Mouse (Mus musculus) left cerebral cortex, adult 18-20 months (tissue): ENCODE results near the gene Itga4. TPM values are rescaled to one million over a fixed set of nuclear protein-coding genes. Genes with fewer than 3 reads are reported as not detected.
A peak's percentile ranks its signal among the peaks of the same experiment; 100 is the strongest.

Experiments
- DNase-seq, 2 experiments: peaks; one replicate each; pipeline ENCODE4 v3.0.0; 2021 to 2022; ENCODE audit warnings: low spot score in 2 of 2, mixed read lengths in 1 of 2
- long read RNA-seq, 2 experiments: library from polyadenylated mRNA; stranded (forward); transcript quantifications; one replicate each; pipeline ENCODE4 v2.0.0; 2021
- total RNA-seq, 2 experiments: library from RNA; stranded (reverse); gene quantifications; 2 replicates each; pipeline ENCODE4 v1.2.3; 2021

Gene Itga4
- 10 to 100 TPM; 11.5 to 11.6 TPM for total RNA-seq
- long read RNA-seq, experiment 1, partial matches to known transcripts, result 0 of 3 reads
- long read RNA-seq, experiment 1, other reads (novel, unspliced or antisense), result 3 of 3 reads
- long read RNA-seq, experiment 2, partial matches to known transcripts, result 0 of 1 reads
- long read RNA-seq, experiment 2, other reads (novel, unspliced or antisense), result 1 of 1 reads

DNA sequence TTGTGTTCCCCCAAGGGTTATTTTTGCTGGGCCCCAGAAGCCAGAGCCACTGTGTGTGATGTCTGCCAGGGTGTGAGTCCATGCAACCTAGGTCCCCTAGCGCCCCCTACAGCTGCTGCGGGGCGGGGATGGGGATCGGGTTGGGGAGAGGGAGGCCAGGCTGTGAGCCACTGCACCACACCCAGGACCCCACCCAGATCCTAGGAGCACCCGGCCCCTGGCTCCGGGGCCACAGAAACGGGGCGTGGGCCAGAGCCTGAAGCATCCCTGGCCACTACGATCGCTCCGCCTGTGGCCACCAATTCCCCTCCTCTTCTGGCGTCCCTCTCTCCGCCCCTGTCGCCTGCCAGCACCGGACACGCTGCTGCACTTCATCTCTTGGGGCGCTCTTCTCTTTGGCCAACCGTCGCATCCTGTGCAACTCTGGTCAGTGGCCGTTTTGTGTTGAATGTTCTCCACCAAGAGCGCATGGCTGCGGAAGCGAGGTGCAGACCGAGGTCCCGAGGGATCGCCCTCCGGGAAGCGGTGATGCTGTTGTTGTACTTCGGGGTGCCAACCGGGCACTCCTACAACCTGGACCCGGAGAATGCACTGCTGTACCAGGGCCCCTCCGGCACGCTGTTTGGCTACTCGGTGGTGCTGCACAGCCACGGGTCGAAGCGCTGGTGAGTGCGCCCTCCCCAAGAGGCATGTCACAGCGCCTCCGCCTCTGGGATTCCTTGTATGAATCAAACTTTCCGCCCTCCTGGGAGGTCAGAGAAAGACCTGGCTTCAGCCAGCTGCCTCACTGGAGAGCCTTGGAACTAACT is at the start of gene Itga4:
Gene Itga4, plus strand, starts transcription at position 235 of the 809 bp plus-strand sequence.
- DNase-seq, result peak; percentile 68 to 82

DNA sequence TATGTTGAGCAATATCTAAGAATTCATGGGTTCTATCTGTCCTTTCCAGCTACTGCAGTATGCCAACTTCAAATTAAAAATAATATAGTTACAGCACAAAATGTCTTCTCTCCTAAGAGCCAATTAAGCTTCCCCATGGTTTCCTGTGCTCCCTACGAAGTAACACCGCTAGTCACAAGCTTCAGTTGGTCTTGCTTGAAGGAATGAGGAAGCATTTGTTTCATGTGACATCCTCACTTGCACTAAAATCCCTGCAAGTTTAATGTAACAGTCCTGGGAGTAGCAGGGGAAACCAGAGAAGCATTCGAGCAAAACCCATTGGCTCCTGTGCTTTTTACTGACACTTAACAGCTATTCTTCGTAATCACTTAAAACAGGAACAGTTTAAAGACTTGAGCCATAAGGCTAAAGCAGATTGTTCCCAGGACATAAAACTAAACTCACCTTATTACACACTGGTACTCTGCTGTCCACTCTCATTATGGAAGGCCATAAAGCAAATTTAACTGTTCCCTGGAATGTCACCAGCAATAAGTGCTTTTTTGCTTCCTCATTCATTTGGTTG is 49.0 kb upstream of the Itga4 start:
- DNase-seq, result no peak

DNA sequence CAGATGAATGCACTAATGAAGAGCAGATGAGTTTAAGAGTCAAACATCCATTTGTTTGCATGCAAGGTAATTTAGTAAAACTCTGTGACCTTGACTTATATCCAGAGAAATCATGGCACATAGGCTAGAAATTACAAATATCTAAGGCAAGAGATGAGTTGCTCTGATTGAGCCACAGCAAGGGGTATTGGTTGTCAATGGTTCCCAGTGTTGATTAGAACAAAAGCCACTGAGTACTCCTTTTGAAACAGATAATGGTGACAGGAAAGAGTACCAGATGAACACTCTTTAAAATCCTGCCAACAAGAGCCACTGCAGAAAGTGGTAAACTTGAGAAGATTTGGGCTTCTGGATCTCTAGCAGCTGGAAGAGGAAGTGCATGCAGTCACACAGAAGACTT is 40.2 kb upstream of the Itga4 start:
- no peak for DNase-seq

DNA sequence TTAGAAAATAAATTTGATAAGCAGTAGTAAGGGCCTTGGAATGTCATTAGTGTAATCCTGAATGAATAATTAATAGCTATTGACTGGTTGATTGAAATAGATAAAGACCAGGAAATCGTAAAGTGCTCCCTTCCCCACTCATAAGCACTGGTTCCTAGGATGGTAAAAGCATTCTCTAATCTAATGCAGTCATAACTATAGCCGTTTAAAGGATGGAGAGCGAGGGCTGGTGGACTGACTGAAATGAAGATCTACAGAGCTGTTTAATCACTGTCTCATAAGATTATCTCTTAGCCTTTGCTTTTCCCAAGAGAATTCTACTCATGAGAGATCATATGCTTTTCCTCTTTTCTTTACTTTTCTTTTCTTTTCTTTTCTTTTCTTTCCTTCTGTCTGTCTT is 39.7 kb upstream of the Itga4 start:
- DNase-seq, result no peak

DNA sequence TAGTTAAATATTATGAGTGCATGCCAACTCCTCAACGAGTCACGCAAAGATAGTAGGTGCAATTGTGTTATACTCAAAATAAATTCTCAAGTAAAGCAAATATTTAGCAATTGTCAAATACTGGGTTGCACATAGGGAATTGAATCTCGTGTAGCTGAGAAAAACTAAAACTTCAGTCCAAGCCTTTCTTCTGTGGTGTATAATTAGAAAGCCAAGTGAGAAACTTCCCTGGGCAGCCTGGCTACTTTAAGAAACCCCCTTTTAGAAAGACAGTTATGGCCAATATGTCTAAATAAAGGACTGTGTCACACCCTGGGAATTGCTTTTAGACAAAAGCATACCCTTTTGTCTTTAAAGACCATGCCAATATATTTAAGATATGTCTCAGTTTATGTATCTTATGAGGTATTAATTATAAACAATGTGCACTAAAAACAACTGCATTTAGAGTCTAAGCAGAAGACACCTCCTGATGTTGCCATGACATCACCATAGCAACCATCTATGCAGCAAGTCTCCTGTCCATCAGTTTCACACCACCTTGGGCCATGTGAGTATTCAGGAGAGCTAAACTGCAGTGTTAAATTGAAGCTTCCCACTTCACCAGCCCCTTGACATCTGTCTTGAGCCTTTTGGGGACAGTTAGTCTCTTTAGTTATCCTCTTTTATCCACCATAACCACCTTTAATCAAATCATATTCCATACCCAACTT is 30.4 kb upstream of the Itga4 start:
- no peak for DNase-seq

DNA sequence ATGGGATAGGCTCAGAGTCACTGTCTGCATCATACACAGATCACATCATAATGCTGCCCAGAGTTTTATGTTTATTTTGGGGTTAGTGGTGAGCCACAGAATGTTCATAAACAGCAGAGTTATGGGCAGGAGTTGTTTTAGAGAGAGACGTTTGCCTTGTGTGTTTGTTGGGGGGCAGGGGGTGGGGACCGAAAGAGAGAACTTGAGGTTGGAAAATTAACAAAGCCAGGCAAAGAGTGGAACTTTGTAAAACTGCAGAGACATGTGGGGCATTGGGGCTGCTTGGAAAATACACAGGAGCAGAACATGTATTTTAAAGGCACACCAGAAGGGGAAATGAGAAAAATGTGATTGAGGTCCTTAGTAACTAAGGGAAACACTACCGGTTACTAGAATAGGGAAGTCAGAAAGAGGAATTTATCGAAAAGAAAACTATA is 27.4 kb upstream of the Itga4 start:
- DNase-seq, result no peak

DNA sequence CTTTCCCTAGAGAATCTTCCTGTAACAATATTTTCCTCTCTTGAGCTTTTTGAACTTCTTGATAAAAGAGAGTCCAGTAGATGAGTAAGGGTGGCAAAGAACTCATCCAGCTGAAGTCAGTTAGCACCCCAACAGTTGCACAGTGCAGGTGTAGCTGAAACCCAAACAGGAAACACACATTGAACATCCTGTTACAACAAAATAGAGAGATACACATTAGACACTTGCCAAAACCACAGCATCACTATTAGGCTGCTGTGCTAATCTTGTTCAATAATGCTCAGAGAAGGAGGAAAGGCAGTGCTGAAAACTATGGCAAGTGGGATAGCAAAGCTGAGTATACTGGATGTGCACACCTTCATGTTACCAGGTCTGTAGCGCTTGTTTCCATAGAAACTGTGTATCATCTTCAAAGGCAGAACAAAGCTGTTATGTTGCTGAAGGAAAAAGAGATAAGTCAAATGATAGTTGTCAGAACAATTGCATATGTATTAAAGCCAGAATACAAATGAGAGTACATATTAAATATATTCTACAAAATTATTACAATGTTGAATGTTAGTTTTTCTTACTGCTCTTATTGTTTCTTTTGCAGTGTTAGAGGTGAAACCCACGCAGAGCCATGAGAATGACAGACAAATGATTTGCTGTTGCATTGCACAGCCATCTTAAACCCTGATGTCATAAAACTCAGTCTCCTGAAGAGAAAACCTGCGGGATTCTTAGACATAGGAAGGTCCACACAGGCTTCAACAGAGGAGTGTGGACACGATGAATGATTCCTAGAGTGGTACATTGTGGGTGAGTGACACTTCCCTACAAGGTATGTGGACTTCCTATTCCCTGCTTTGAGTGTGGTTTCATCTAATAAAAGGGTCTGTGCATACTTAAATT is 23.9 kb upstream of the Itga4 start:
- no peak for DNase-seq

DNA sequence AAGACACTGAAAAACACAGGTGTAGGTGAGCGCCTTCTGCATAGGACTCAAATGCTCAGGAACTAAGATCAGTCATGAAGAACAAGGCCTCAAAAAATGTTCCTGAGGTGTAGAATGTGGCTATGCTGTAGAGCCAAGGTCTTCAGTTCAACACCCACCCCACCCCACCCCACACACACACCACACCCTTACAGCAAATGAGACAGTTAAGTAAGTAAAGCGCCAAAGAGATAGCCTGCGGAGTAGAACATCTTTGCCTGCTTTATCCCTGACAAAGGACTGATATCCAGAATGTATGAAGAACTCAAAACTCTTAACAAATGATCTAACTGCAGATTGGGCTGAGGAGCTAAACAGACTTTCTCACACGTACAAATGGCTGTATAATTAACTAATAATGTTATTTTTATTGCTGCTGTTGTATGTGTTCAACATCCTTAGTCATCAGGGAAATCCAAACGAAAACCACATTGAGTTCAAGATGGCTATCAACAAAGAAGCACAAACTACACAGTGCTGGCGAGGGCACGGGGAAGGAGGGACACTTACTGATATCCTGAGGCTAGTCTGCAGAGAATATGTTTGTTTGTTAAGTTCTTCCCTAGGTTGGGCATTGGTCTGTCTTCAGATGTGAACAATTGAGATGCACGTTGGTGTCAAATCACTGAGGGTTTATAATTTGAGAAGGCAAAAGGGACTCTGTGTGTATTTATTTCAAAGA is 19.3 kb upstream of the Itga4 start:
- no peak for DNase-seq

DNA sequence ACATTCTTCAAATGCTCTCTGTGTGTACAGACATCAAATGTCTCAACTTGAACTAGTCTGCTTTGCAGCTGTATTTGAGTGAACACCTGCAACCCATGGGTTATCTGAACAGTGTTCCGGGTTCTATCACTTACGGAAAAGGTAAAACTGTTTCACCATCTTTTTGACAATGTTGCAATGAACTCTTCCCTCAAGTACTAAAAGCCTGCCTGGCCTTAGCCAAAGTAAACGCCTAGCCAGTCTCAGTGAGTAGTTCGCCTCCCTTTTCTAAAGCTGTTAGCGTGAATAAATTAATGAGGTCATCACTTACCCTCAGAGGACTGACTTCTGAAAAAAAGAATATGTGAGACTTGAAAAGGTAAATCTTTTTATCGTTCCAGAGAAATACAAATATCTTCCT is 18.0 kb upstream of the Itga4 start:
- no peak for DNase-seq

DNA sequence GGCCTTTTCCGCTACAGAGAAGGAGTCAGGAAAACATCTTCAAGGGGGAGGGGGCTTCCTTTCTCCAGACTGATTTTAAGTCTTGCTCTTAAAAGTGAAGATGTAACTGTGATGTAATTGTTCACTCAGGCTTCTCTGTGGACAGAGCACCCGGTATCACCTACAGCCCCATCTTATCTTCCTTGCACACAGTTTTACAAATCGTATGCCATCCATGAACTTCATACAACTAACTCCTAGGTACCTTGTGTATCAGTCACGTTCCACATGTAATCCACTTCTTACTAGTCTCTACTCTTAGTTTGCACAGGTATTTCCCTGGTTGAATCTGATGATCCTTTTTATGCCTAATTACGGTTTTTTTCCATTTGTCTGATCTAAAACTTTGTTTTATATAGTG is 10.9 kb upstream of the Itga4 start:
- DNase-seq, result no peak

DNA sequence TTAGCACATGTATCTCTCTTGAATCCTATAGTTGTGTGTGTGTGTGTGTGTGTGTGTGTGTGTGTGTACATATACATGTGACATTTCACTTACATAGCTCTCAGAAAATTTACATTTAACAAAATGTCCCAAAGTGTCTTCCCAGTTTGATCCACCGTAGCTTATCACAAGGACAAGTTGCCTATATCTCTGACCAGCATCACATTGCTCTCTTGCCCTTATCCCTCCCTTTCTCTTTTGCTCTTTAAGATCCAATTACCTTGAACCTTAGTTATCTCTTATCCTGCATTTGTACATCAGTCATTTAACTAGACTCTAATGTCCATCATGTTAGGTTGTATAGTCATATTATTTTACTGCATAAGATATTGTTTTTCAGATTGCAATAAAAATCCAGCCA is 10.5 kb upstream of the Itga4 start:
- DNase-seq, result no peak

DNA sequence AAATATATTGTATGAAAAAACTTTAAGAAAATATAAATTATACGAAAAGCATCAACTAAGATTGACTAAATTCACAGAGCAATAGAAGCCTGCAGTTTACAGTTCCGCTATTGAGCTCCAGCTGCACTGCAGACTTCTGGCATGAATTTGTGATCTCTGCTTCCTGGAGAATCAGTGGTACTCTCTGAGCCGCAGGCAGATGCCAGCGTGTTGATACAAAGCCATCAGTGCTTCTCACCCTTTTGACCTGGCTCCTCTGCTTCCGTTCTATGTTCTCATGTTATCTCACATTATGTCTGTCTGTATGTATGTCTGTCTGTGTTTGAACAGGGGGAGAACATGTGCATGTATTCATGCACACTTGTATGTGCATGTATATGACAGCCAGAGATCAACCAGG is 6.9 kb upstream of the Itga4 start:
- DNase-seq, result no peak

DNA sequence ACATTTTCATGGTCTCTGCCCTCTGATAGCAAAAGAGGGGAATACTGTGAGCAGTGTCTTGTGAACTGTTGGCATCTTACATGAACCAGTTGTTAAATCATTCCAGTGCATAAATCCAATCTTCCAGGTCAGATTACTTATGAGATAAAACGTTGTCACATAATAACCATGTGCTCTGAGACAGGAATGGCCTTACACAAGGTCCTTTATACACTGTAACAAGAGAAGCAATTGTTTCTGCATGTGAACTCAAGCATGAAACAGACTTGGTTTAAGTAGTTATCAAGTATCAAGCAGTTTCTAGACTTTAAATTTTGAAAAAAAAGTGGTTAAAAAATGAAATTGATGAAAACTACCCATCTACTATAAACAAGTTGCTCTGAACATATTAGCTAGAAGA is 4.7 kb upstream of the Itga4 start:
- no peak for DNase-seq

DNA sequence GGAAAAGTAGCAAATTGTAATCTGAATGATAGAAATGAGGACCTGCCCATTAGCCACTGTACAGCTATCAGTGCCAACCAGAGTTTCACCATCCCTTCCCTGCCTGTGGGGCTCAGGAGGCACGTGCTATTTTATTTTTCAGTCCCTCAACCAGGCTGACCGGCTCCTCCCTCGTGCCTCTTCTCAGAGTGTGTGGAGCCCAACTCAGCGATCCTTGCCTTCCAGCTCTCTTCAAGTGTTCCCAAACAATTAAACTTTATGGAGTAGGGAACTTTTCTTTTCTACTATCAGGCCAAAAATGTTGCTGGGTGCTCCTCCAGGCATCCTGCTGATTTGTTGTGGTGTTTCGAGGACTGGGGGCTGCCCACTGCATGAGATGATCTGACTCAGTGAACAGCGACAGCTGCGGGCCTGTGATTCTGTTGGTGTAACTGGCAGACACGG is 1.4 kb upstream of the Itga4 start:
- DNase-seq, result no peak

DNA sequence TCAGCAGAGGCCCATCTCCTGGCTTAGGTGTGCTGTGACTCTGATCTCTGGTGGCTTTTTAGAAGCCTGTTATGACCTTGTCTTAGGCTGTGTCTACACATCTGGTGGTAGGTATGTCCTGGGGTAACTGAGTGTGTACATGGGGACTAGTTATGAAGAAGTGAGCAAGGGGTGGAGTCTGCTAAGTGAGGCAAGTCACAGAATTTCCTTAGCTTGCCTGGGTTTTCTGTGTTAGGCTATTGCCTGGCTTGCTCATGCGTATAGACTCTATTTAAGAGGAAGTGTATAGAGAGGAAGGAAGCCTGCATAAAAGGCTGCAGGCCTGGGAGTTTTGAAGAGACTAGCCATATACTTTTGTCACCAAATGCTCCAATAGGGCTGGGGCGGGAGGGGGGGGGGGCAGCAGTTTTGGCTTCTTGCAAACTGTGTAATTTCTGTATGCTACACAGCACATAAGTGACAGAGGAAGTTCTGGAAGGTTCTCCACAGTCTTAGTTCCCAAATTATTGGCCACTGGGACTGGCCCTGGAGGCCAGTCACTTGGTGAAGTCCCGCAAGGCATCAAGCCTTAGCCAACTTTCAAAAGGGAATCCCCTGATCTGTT is 536 bp upstream of the Itga4 start:
- DNase-seq, result no peak

DNA sequence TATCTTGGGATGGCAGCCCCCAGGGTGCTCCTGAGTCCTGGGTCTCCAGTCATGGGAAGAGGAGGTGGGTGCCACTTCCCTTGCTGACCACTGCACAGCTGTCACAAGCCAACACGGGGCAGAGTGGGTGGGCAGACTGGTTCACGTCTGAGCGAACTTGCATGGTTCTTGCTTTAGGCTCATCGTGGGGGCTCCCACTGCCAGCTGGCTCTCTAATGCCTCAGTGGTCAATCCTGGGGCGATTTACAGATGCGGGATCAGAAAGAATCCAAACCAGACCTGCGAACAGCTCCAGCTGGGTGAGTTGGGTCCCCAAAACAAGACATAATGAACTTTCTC is 744 bp downstream of the Itga4 start:
- peak in 1 of 2 experiments; percentile 3 for DNase-seq

DNA sequence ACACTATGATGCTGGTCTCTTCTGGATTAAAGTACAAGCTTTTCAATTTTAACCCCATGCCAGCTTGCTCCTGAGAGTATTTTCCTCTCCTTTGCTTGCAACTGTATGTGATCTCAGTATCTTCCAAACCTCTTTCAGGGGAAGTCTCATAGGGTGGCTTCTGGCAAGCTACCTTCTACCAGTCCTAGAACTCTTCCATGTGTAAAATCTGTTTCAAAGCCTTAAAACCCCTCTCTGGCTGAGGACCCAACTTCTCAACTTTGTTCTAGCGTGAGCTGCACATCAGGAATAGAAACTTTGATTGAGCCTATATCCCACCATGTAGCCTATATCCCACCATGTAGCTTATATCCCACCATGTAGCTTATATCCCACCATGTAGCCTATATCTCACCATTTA is 1.1 kb downstream of the Itga4 start:
- no peak for DNase-seq

DNA sequence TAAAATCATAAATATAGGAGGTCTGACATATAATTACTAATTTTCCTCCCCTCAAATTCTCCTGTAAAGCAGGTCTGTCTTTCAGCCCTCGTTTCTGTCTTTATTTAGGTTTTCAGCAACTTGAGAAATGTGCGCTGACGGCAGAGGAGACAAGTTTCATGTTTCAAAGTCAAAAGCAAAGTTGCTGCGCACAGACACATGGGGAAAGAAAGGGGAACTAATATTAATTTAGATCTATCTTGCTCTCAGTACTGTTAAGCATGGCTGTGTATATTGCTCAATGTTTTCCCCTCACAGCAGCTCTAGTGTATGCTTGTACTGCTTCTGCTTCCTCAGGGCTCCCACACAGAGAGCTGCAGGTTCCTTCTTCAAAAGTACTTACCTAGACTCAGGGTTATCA is 1.7 kb downstream of the Itga4 start:
- no peak for DNase-seq

DNA sequence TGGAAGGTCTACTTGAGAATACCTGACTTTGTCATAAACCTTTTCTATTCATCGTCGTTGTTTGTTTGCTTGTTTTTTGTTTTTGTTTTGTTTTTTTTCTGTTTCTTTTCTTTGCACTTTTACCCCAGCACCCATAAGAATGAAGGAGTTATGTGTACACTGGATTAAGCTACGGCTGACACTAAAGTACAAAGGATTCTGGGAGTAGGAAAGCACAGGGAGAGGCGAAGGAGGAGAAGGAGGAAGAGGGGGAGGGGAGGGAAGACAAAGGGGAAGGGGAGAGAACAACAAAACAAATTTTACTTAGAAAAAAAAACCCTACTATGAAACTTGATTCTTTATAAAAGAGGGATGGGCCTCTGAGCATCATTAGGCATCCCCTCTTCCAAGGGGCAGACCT is 2.2 kb downstream of the Itga4 start:
- no peak for DNase-seq

DNA sequence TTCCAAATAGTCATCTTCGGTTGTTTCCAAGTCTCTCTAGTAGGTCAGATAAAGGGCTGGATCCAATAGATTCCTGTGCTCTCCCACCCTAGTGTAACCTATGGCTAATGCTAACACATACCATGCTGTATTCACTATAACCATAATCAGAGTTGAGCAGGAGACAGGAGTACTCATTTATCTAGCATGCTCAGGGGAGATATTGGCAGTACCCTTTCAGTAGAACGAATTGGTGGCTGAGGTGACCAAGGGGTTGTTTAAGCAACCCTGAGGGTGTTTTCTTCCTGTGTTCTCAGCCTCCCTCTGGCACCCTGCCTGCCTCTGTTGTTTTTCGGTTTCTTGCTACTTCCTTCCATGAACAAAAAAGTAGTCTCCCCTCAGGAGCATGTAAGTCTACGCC is 4.1 kb downstream of the Itga4 start:
- DNase-seq, result no peak
